ENCODE assay signal across 8 mouse cellular contexts in the genomic region with DNA sequence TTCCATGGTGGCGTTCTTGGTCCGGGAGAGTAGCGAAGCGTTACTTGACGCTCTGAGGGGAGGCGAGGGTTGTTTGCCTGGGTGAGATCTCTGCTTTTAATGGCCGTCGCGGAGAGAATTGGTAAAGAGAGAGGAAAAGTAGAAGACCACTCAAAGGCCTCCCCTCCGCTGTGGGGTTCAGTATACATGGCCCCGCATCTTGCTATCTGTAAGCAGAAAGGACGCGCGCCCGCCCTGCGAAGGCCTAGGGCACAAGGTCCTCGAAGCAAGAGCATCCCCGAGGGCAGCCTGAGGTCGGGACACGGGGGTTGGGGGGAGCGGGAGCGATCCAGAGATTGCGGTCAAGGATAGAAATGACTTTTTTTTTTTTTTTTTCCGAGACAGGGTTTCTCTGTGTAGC. TPM values are rescaled to one million over a fixed set of nuclear protein-coding genes. Genes with fewer than 3 reads are reported as not detected.
A peak's percentile ranks its signal among the peaks of the same experiment; 100 is the strongest.
DNase-seq lines count a peak whose midpoint lies in the region; ATAC-seq and TF ChIP-seq lines count a peak whose summit lies in the region.

No protein-coding gene starts in this region.

- intact Hi-C loops in heart, postnatal 14 days (cut with DNase I), result loop anchor here (10.0 kb wide), 2 partner anchors 367 to 823 kb away; partner anchors contain the start of genes Cldn15 and Zfp113

- TF ChIP-seq CTCF in hindbrain, postnatal 0 days (IDR thresholded peaks at IDR 0.05; ENCODE audit: low read depth), result no peak

- ATAC-seq in heart, embryonic 13.5 days (ENCODE audit: extremely low read depth, insufficient number of reproducible peaks, low FRiP score, low TSS enrichment), result no peak
- no peak for ATAC-seq in hindbrain, postnatal 0 days
- ATAC-seq in midbrain, embryonic 12.5 days (ENCODE audit: low FRiP score, low read depth), result no peak

- no peaks in the 10 kb centered on the region for H3K9me3 ChIP-seq in heart, embryonic 13.5 days
- H3K9me3 ChIP-seq in hindbrain, postnatal 0 days (ENCODE audit: low read length), result no peaks in the 10 kb centered on the region
- no peaks in the 10 kb centered on the region for H3K9me3 ChIP-seq in midbrain, embryonic 12.5 days

- no peak for DNase-seq in heart, postnatal 14 days
- peak; percentile 38 for DNase-seq in ES-CJ7 (ENCODE audit: low read depth, low spot score)
- DNase-seq in cerebellum, postnatal 10 days, result peak; percentile 44 to 48
- no peak for DNase-seq in hindbrain, postnatal 0 days (ENCODE audit: low spot score)
- peak; percentile 25 for DNase-seq in thymus, postnatal 25 days
- no peak for DNase-seq in B cell, adult 2 months

- no peak overlapping the region for H3K27ac ChIP-seq in heart, embryonic 13.5 days (replicated peaks)
- no peak overlapping the region for H3K27ac ChIP-seq in hindbrain, postnatal 0 days
- H3K27ac ChIP-seq in midbrain, embryonic 12.5 days (replicated peaks), result no peak overlapping the region

- 61% methylated on average over 24 of the region's 24 CpGs for WGBS in heart, embryonic 13.5 days
- 71% methylated on average over 24 of the region's 24 CpGs for WGBS in hindbrain, postnatal 0 days
- WGBS in midbrain, embryonic 12.5 days, result 71% methylated on average over 24 of the region's 24 CpGs

- peak overlapping the region; percentile 47 for H3K9ac ChIP-seq in heart, embryonic 13.5 days
- H3K9ac ChIP-seq in hindbrain, postnatal 0 days (replicated peaks; ENCODE audit: low read length), result no peak overlapping the region
- no peak overlapping the region for H3K9ac ChIP-seq in midbrain, embryonic 12.5 days (replicated peaks)

- H3K4me1 ChIP-seq in heart, embryonic 13.5 days, result peaks cover 28% of the 10 kb centered on the region
- H3K4me1 ChIP-seq in hindbrain, postnatal 0 days (ENCODE audit: insufficient read depth, low read length), result peaks cover 21% of the 10 kb centered on the region
- H3K4me1 ChIP-seq in midbrain, embryonic 12.5 days, result peaks cover 25% of the 10 kb centered on the region

- H3K27me3 ChIP-seq in heart, embryonic 13.5 days (replicated peaks), result no peaks in the 10 kb centered on the region
- no peaks in the 10 kb centered on the region for H3K27me3 ChIP-seq in hindbrain, postnatal 0 days (ENCODE audit: insufficient read depth, low read length)
- H3K27me3 ChIP-seq in midbrain, embryonic 12.5 days, result peaks cover 14% of the 10 kb centered on the region

- peak overlapping the region; percentile 97 for H3K4me2 ChIP-seq in heart, embryonic 13.5 days
- peak overlapping the region; percentile 87 for H3K4me2 ChIP-seq in hindbrain, postnatal 0 days (ENCODE audit: low read depth, low read length)
- H3K4me2 ChIP-seq in midbrain, embryonic 12.5 days (replicated peaks), result peak overlapping the region; percentile 80

- peak overlapping the region; percentile 90 for H3K4me3 ChIP-seq in heart, embryonic 13.5 days
- H3K4me3 ChIP-seq in hindbrain, postnatal 0 days (ENCODE audit: low read length), result peak overlapping the region; percentile 80
- peak overlapping the region; percentile 79 for H3K4me3 ChIP-seq in midbrain, embryonic 12.5 days

- H3K36me3 ChIP-seq in heart, embryonic 13.5 days, result peaks cover 19% of the 10 kb centered on the region
- peaks cover under 1% of the 10 kb centered on the region; the same call in 1 of the 2 replicates for H3K36me3 ChIP-seq in hindbrain, postnatal 0 days (ENCODE audit: insufficient read depth, low read length)
- peaks cover 14% of the 10 kb centered on the region for H3K36me3 ChIP-seq in midbrain, embryonic 12.5 days

RNA-seq across cellular contexts. Expression of gene Zcwpw1, which starts 0.6 kb away (rescaled TPM):
- 7.6 and 7.7 TPM in 2 replicates for polyA plus RNA-seq in heart, embryonic 13.5 days (2015; fragmentation: Nextera tagmentation; extraction: Ambion mirVana)
- total RNA-seq in heart, postnatal 14 days (2021), result 1 to 10 TPM; 1.1 to 1.3 TPM
- total RNA-seq in hindbrain, postnatal 0 days (2014; rRNA removed), result 3.8 and 4.9 TPM in 2 replicates
- 11.4 TPM in 2 replicates for polyA plus RNA-seq in hindbrain, postnatal 0 days (2015; fragmentation: Nextera tagmentation; extraction: Ambion mirVana)
- 14.9 and 17.9 TPM in 2 replicates for polyA plus RNA-seq in midbrain, embryonic 12.5 days (2016; fragmentation: Nextera tagmentation; extraction: Ambion mirVana)

RNA-seq across cellular contexts. Expression of gene Mepce, which starts 0.7 kb away (rescaled TPM):
- 6.2 and 8.5 TPM in 2 replicates for polyA plus RNA-seq in heart, embryonic 13.5 days (2015; fragmentation: Nextera tagmentation; extraction: Ambion mirVana)
- total RNA-seq in heart, postnatal 14 days (2021), result 10 to 100 TPM; 32.7 to 33.0 TPM
- 40.3 and 49.2 TPM in 2 replicates for total RNA-seq in hindbrain, postnatal 0 days (2014; rRNA removed)
- polyA plus RNA-seq in hindbrain, postnatal 0 days (2015; fragmentation: Nextera tagmentation; extraction: Ambion mirVana), result 16.8 and 17.1 TPM in 2 replicates
- polyA plus RNA-seq in midbrain, embryonic 12.5 days (2016; fragmentation: Nextera tagmentation; extraction: Ambion mirVana), result 12.1 and 13.7 TPM in 2 replicates

RNA-seq across cellular contexts. Expression of gene Ppp1r35, which starts 9.5 kb away (rescaled TPM):
- 18.3 and 22.3 TPM in 2 replicates for polyA plus RNA-seq in heart, embryonic 13.5 days (2015; fragmentation: Nextera tagmentation; extraction: Ambion mirVana)
- 10 to 100 TPM; 13.9 to 14.0 TPM for total RNA-seq in heart, postnatal 14 days (2021)
- total RNA-seq in hindbrain, postnatal 0 days (2014; rRNA removed), result 52.8 and 67.0 TPM in 2 replicates
- 35.5 and 37.1 TPM in 2 replicates for polyA plus RNA-seq in hindbrain, postnatal 0 days (2015; fragmentation: Nextera tagmentation; extraction: Ambion mirVana)
- 67.7 and 73.0 TPM in 2 replicates for polyA plus RNA-seq in midbrain, embryonic 12.5 days (2016; fragmentation: Nextera tagmentation; extraction: Ambion mirVana)

RNA-seq across cellular contexts. Expression of gene Tsc22d4, which starts 42.6 kb away (rescaled TPM):
- 128 and 131 TPM in 2 replicates for polyA plus RNA-seq in heart, embryonic 13.5 days (2015; fragmentation: Nextera tagmentation; extraction: Ambion mirVana)
- 100 to 1,000 TPM; 287 to 312 TPM for total RNA-seq in heart, postnatal 14 days (2021)
- 383 and 444 TPM in 2 replicates for total RNA-seq in hindbrain, postnatal 0 days (2014; rRNA removed)
- polyA plus RNA-seq in hindbrain, postnatal 0 days (2015; fragmentation: Nextera tagmentation; extraction: Ambion mirVana), result 251 and 270 TPM in 2 replicates
- polyA plus RNA-seq in midbrain, embryonic 12.5 days (2016; fragmentation: Nextera tagmentation; extraction: Ambion mirVana), result 68.4 and 71.4 TPM in 2 replicates

RNA-seq across cellular contexts. Expression of gene Nyap1, which starts 46.8 kb away (rescaled TPM):
- polyA plus RNA-seq in heart, embryonic 13.5 days (2015; fragmentation: Nextera tagmentation; extraction: Ambion mirVana), result 1.3 and 1.5 TPM in 2 replicates
- total RNA-seq in heart, postnatal 14 days (2021), result 1 to 10 TPM; 1.4 to 1.8 TPM
- 192 and 215 TPM in 2 replicates for total RNA-seq in hindbrain, postnatal 0 days (2014; rRNA removed)
- 30.0 and 33.2 TPM in 2 replicates for polyA plus RNA-seq in hindbrain, postnatal 0 days (2015; fragmentation: Nextera tagmentation; extraction: Ambion mirVana)
- 22.1 TPM in 2 replicates for polyA plus RNA-seq in midbrain, embryonic 12.5 days (2016; fragmentation: Nextera tagmentation; extraction: Ambion mirVana)

Comparison
In these comparisons a context has a peak if more than half of its experiments do, and no peak if none do; other contexts are left out.
1. DNase-seq: peak in ES-CJ7 (single experiment), cerebellum, postnatal 10 days (2 of 2) and thymus, postnatal 25 days (single experiment); none in heart, postnatal 14 days (0 of 2), hindbrain, postnatal 0 days (single experiment) and B cell, adult 2 months (0 of 2).
2. Peak in every context shown above with its lines, with median percentiles within 50 percentile points of each other: H3K4me2 ChIP-seq and H3K4me3 ChIP-seq.